Mouse (Mus musculus) liver, embryonic 13.5 days (tissue): ENCODE results near the gene Tcp10a. TPM values are rescaled to one million over a fixed set of nuclear protein-coding genes. Genes with fewer than 3 reads are reported as not detected.
"Not testable (repeated sequence)": the region's sequence is repeated elsewhere in the genome, so short reads cannot be mapped to it uniquely, and the experiment has no call there.

Experiments
- ATAC-seq: fragments of 200-750 bp; cut with Nextera tagmentation; 2 replicates; pipeline ENCODE4 v1.8.0; 2017; ENCODE audit warnings: low read depth, mild to moderate bottlenecking, moderate number of reproducible peaks, moderate library complexity
- DNase-seq: peaks from one replicate; pipeline ENCODE4 v3.0.0; 2022
- H3K27ac ChIP-seq: fragments of 300-500 bp; sonication (generic); 2 replicates; pipeline ENCODE4 v1.5.1; 2015; ENCODE audit warnings: moderate library complexity, mild to moderate bottlenecking, inconsistent platforms
- H3K27me3 ChIP-seq: fragments of 300-500 bp; sonication (generic); 2 replicates; pipeline ENCODE4 v1.6.1; 2015; ENCODE audit warnings: mild to moderate bottlenecking, inconsistent platforms
- H3K36me3 ChIP-seq: fragments of 300-500 bp; sonication (generic); 2 replicates; pipeline ENCODE4 v1.6.1; 2015; ENCODE audit warnings: mild to moderate bottlenecking, inconsistent platforms
- H3K4me1 ChIP-seq: fragments of 300-500 bp; sonication (generic); replicated peaks from 2 replicates; pipeline ENCODE4 v1.6.1; 2015; ENCODE audit warnings: inconsistent platforms
- H3K4me2 ChIP-seq: fragments of 300-500 bp; sonication (generic); 2 replicates; pipeline ENCODE4 v1.6.1; 2015; ENCODE audit warnings: inconsistent platforms, mild to moderate bottlenecking, moderate library complexity
- H3K4me3 ChIP-seq: fragments of 300-500 bp; sonication (generic); replicated peaks from 2 replicates; pipeline ENCODE4 v1.5.1; 2015; ENCODE audit warnings: mild to moderate bottlenecking, inconsistent platforms
- H3K9ac ChIP-seq: fragments of 300-500 bp; sonication (generic); 2 replicates; pipeline ENCODE4 v1.6.1; 2015; ENCODE audit warnings: mild to moderate bottlenecking, inconsistent platforms
- H3K9me3 ChIP-seq: fragments of 300-500 bp; sonication (generic); replicated peaks from 2 replicates; pipeline ENCODE4 v1.6.1; 2016; ENCODE audit warnings: inconsistent platforms
- WGBS: fragments of 180-500 bp; shearing (Covaris S2); methylation state at CpG from one replicate; pipeline ENCODE4 v1.1.7; 2015; ENCODE audit not compliant: insufficient replicate concordance; 5-methylcytosine and 5-hydroxymethylcytosine counted together
- polyA plus RNA-seq: library from polyadenylated mRNA; unstranded; fragments of >200 nt; fragmentation: Nextera tagmentation; extraction: Ambion mirVana; gene quantifications from 2 replicates; pipeline ENCODE4 v1.2.1, GENCODE M21; 2015

Tcp10a gene
- polyA plus RNA-seq, 1 experiment from 2014 or later = not detected

DNA sequence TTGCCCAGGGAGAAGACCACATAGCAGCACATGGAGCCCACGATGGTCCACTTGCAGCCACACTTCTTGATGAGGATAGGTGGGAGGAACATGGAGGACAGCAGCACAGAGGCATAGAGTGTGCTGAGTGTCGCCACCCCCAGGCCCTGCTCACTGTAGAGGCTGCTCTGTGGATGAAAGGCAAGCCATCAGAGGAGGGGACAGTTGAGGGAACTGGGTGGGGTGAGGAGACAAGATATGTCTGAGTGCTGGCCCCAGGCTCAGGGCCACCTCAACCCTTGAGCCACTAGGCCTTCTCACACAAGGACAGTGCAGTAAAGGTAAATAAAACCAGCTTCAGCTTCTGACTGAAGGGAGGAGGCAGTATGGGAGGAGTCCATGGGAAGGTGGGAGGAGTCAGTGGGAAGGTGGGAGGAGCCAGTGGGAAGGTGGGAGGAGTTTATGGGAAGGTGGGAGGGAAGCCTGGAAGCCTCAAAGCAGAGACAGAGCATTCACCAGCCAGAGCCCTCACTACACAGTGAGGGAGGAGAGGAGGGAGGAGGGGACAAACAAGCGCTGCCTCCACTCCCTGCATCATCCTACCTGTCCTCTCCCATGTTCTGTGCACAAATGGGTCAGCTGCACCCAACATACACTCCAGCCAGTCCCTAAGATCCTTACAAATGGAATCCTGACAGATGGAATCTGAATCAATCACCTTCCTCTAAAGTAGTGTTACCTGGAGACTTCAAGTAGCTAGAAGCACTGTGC lies 52.7 kb downstream of the Tcp10a start:
- WGBS = 75% methylated on average over 1 of the region's 3 CpGs
- H3K9me3 ChIP-seq, DNase-seq, H3K4me1 ChIP-seq, H3K4me3 ChIP-seq, ATAC-seq, H3K27me3 ChIP-seq, H3K4me2 ChIP-seq, H3K9ac ChIP-seq, H3K27ac ChIP-seq, H3K36me3 ChIP-seq: not testable (repeated sequence)

DNA sequence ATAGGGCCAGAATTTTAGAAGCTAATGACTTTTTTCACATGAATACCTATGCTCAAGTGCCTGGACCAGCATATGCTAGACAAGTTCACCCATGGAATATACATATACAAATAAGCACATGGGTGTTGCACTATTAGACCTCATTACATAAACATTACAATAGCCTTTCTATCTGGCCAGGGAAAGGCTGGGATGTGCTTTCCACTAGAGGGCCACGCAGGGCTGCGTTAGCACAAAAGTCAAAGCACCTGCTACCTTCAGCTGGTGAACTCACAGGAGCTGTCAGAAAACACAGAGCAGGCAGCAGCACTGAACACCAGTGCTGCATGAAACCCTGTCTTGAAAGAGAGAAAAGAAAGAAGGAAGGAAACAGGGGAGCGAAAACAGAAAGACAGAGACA lies 53.5 kb downstream of the Tcp10a start:
- not testable (repeated sequence) for H3K36me3 ChIP-seq, H3K9ac ChIP-seq, H3K4me1 ChIP-seq, H3K9me3 ChIP-seq, ATAC-seq, DNase-seq, H3K27ac ChIP-seq, H3K27me3 ChIP-seq, H3K4me2 ChIP-seq, H3K4me3 ChIP-seq
- WGBS = 27% methylated on average over 2 of the region's 3 CpGs

- DNase-seq, H3K9ac ChIP-seq, H3K4me3 ChIP-seq, H3K9me3 ChIP-seq, H3K4me2 ChIP-seq, H3K36me3 ChIP-seq, H3K27me3 ChIP-seq, H3K27ac ChIP-seq, H3K4me1 ChIP-seq, ATAC-seq: not testable (repeated sequence)
- WGBS = 59% methylated on average over 1 of the region's 3 CpGs
Observed at GRCm38 (mm10) chr17:7382711-7383110, 58.3 kb downstream of the Tcp10a start.

DNA sequence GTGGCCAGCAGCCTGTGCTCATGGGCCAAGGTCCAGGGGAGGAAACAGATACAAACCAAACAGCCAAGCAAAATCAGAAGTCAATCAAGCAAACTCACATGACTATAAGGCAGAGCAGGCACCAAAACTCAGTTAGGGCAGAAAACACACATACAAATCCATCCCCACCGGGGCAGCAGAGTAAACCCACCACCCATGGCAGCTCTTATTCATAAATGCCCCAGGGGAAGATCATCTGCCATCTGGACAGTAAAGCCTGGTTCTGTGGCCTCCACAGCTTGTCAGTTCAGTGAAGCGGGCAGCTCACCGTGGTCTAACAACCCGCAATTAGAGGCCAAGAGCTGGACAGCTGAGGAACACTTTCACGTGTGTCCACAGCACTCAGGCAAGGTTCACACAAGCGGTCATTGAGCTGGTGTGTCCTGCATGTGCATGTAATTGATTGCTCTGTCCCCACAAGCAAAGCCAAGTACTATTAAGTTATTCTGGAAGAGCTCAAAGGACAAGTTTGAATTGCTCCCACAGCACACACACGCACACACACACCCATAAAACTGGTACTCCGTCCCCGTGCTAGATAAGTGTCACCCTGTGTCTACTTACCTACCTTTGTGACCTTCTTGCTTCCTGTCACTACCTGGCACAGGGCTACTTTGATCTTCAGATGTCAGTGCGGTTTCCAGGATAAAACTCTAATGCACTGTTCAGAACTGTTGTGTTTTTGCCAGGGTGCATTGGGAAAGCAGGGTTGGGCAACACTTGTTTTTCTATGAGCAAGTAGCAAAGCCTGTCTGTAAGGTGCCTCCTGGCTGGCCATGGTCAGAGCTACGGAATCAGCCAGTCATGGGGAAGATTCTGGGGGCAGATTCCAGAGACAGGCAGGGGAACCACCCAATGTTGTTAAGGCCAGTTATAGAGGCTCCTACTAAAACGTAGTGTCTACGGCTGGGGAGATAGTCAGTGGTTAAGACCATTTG lies 59.0 kb downstream of the Tcp10a start:
- not testable (repeated sequence) for H3K4me3 ChIP-seq, H3K36me3 ChIP-seq, H3K9ac ChIP-seq, ATAC-seq, H3K27ac ChIP-seq, H3K9me3 ChIP-seq, H3K4me2 ChIP-seq, H3K4me1 ChIP-seq, DNase-seq, H3K27me3 ChIP-seq
- 70% methylated on average over 12 of the region's 13 CpGs for WGBS

- ATAC-seq, H3K9ac ChIP-seq, DNase-seq, H3K4me2 ChIP-seq, H3K4me3 ChIP-seq, H3K36me3 ChIP-seq, H3K4me1 ChIP-seq, H3K27ac ChIP-seq, H3K27me3 ChIP-seq, H3K9me3 ChIP-seq: not testable (repeated sequence)
- 49% methylated on average over 3 of the region's 3 CpGs for WGBS
Observed at GRCm38 (mm10) chr17:7385364-7385763, 60.9 kb downstream of the Tcp10a start, which contains the start of gene Unc93a2. Unc93a2 (minus strand) TSS chr17:7385464.

GRCm38 (mm10) chr17:7386016-7386415 lies 61.6 kb downstream of the Tcp10a start:
- ATAC-seq, H3K4me2 ChIP-seq: not testable (repeated sequence)

GRCm38 (mm10) chr17:7388341-7388957 lies 64.0 kb downstream of the Tcp10a start:
- not testable (repeated sequence) for H3K9me3 ChIP-seq, H3K27ac ChIP-seq, DNase-seq, ATAC-seq, H3K4me3 ChIP-seq, H3K36me3 ChIP-seq, H3K27me3 ChIP-seq, H3K9ac ChIP-seq, H3K4me2 ChIP-seq, H3K4me1 ChIP-seq
- WGBS = no CpG with 5 or more reads among the region's 2 CpGs

More at GRCm38 (mm10) chr17:7386016-7386415, 61.6 kb downstream of the Tcp10a start:
- H3K27ac ChIP-seq, H3K9ac ChIP-seq, H3K27me3 ChIP-seq, H3K4me3 ChIP-seq, H3K4me1 ChIP-seq, DNase-seq, H3K9me3 ChIP-seq, H3K36me3 ChIP-seq: not testable (repeated sequence)
- WGBS = 58% methylated on average over 8 of the region's 8 CpGs

GRCm38 (mm10) chr17:7388958-7389356 lies 64.5 kb downstream of the Tcp10a start:
- WGBS = 64% methylated on average over 8 of the region's 8 CpGs
- H3K4me2 ChIP-seq, H3K9ac ChIP-seq, H3K27me3 ChIP-seq, H3K4me1 ChIP-seq, H3K4me3 ChIP-seq, H3K27ac ChIP-seq, H3K36me3 ChIP-seq, H3K9me3 ChIP-seq, DNase-seq, ATAC-seq: not testable (repeated sequence)

GRCm38 (mm10) chr17:7389898-7390297 lies 65.5 kb downstream of the Tcp10a start:
- H3K27ac ChIP-seq, H3K36me3 ChIP-seq, H3K9me3 ChIP-seq, H3K9ac ChIP-seq, H3K4me2 ChIP-seq, ATAC-seq, H3K4me3 ChIP-seq, DNase-seq, H3K27me3 ChIP-seq, H3K4me1 ChIP-seq: not testable (repeated sequence)
- 65% methylated on average over 7 of the region's 7 CpGs for WGBS

- DNase-seq, H3K9ac ChIP-seq, H3K4me2 ChIP-seq, H3K4me3 ChIP-seq, H3K27ac ChIP-seq, ATAC-seq, H3K4me1 ChIP-seq, H3K27me3 ChIP-seq, H3K36me3 ChIP-seq, H3K9me3 ChIP-seq: not testable (repeated sequence)
- 61% methylated on average over 7 of the region's 7 CpGs for WGBS
Observed at GRCm38 (mm10) chr17:7395116-7395515, 70.7 kb downstream of the Tcp10a start.
